Mouse (Mus musculus) G1E (cell line): ENCODE results near the gene Syt2.

Source experiments
- CTCF ChIP-seq: IDR thresholded peaks from 2 replicates; pipeline ENCODE4 v1.5.1; 2012; ENCODE audit warnings: low read depth, low read length, inconsistent platforms, mixed read lengths
- GATA1 ChIP-seq: IDR thresholded peaks from 2 replicates; pipeline ENCODE4 v1.6.1; 2012; ENCODE audit warnings: borderline replicate concordance, low read length, inconsistent platforms, mixed read lengths
- GATA2 ChIP-seq: IDR thresholded peaks from 2 replicates; pipeline ENCODE4 v1.6.1; 2012; ENCODE audit warnings: low read depth, low read length, inconsistent platforms, borderline replicate concordance
- POLR2AphosphoS5 ChIP-seq: IDR thresholded peaks from 2 replicates; pipeline ENCODE4 v1.6.1; 2012; ENCODE audit warnings: low read depth, low read length, inconsistent platforms; ENCODE audit not compliant: insufficient replicate concordance
- TAL1 ChIP-seq: conservative IDR thresholded peaks from 2 replicates; pipeline ENCODE4 v1.6.1; 2012; ENCODE audit warnings: low read depth, low read length, inconsistent platforms, mixed read lengths

GRCm38 (mm10) chr1:134708801-134709385, 62.4 kb downstream of the Syt2 start:
- TF ChIP-seq CTCF (no peak), POLR2AphosphoS5 (no peak), GATA1 (no peak), TAL1 (no peak), GATA2 (no peak)
